Mouse (Mus musculus): ENCODE data around the gene Eri3. TPM values are rescaled to one million over a fixed set of nuclear protein-coding genes. Genes with fewer than 3 reads are reported as not detected.

Eri3 gene
- total and polyA plus RNA-seq, 3 experiments: 82.0 to 90.4 (median 82.2) TPM

DNA sequence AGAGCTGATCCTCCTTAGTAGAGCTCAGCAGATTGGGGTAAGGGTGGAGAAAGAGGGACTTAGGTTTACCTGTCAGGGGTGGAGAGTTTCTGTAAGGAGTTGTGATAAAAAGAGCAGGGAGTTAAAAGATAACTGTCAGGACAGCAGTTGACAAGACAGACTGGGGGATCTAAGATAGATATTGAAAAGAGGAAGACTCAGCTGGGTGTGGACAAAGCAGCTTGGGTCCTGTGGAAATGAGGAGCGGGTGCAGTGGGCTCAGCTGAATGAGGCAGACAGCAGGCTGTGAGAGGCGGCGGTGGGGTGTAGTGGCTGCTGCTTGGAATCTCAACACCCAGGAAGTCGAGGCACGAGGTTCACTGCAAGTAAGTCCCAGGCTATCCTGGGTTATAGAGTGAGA lies 72.1 kb downstream of the Eri3 start:
- WGBS: 86% methylated on average over 5 of the region's 5 CpGs
- intact Hi-C loops (cut with DNase I): no loop called here
- no peak for DNase-seq

DNA sequence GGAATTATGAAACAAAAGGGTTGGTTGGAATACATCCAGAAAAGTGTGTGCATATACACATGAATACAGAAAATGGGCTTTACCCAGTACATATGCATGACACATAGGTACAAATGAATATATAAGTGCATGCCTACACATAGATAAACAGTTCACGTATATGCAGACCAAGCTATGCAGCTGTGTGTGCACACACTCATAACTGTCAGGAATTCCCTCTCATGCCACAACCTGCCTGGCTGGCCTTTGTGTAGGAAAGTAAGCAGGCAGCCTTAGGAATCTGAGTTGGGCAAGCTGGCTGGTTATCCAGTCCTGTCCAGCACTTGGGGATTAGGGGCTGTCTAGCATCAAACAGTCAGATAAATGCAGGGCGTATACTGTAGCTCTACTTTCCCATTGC lies 72.9 kb downstream of the Eri3 start:
- intact Hi-C loops (cut with DNase I): no loop called here
- Histone ChIP-seq H3K4me3 (no peak overlapping the region), H3K9ac (ENCODE audit: low read depth, low read length) (no peak overlapping the region), H3K4me1 (ENCODE audit: control insufficient read depth, insufficient read depth, low read length) (no peaks in the 10 kb centered on the region), H3K27ac (no peak overlapping the region), H3K79me2 (replicated peaks; ENCODE audit: control insufficient read depth, insufficient read depth, low read length) (no peaks in the 10 kb centered on the region), H3K27me3 (ENCODE audit: control insufficient read depth, insufficient read depth, low read length) (no peaks in the 10 kb centered on the region), H3K36me3 (ENCODE audit: control insufficient read depth, insufficient read depth, low read length) (no peaks in the 10 kb centered on the region)
- DNase-seq: no peak
- TF ChIP-seq CTCF (IDR thresholded peaks at IDR 0.05) (no peak), EP300 (IDR thresholded peaks at IDR 0.05; ENCODE audit: insufficient read depth, low read depth, low read length) (no peak), POLR2A (IDR thresholded peaks at IDR 0.05; ENCODE audit: insufficient read depth, low read depth, low read length) (no peak)
- 97% methylated on average over 2 of the region's 2 CpGs for WGBS

More for the DNA sequence above, 72.1 kb downstream of the Eri3 start:
- Histone ChIP-seq H3K79me2 (replicated peaks; ENCODE audit: control insufficient read depth, insufficient read depth, low read length) (no peaks in the 10 kb centered on the region), H3K9ac (ENCODE audit: low read depth, low read length) (no peak overlapping the region), H3K4me1 (ENCODE audit: control insufficient read depth, insufficient read depth, low read length) (no peaks in the 10 kb centered on the region), H3K4me3 (no peak overlapping the region), H3K27me3 (ENCODE audit: control insufficient read depth, insufficient read depth, low read length) (no peaks in the 10 kb centered on the region), H3K27ac (no peak overlapping the region), H3K36me3 (ENCODE audit: control insufficient read depth, insufficient read depth, low read length) (no peaks in the 10 kb centered on the region)
- TF ChIP-seq POLR2A (IDR thresholded peaks at IDR 0.05; ENCODE audit: insufficient read depth, low read depth, low read length): no peak
- no peak for TF ChIP-seq EP300 (IDR thresholded peaks at IDR 0.05; ENCODE audit: insufficient read depth, low read depth, low read length)

- H3K27me3 ChIP-seq (ENCODE audit: control insufficient read depth, insufficient read depth, low read length): no peaks in the 10 kb centered on the region
- H3K4me3 ChIP-seq: no peak overlapping the region
- H3K4me1 ChIP-seq (ENCODE audit: control insufficient read depth, insufficient read depth, low read length): no peaks in the 10 kb centered on the region
- H3K27ac ChIP-seq: no peak overlapping the region
- 83% methylated on average over 5 of the region's 5 CpGs for WGBS
- no peak overlapping the region for H3K9ac ChIP-seq (ENCODE audit: low read depth, low read length)
- H3K36me3 ChIP-seq (ENCODE audit: control insufficient read depth, insufficient read depth, low read length): no peaks in the 10 kb centered on the region
- intact Hi-C loops (cut with DNase I): no loop called here
- no peak for DNase-seq
- no peaks in the 10 kb centered on the region for H3K79me2 ChIP-seq (replicated peaks; ENCODE audit: control insufficient read depth, insufficient read depth, low read length)
- TF ChIP-seq POLR2A (IDR thresholded peaks at IDR 0.05; ENCODE audit: insufficient read depth, low read depth, low read length) (no peak), CTCF (IDR thresholded peaks at IDR 0.05) (no peak), EP300 (IDR thresholded peaks at IDR 0.05; ENCODE audit: insufficient read depth, low read depth, low read length) (no peak)
Measured at GRCm38 (mm10) chr4:117624660-117625059, 74.5 kb downstream of the Eri3 start.

DNA sequence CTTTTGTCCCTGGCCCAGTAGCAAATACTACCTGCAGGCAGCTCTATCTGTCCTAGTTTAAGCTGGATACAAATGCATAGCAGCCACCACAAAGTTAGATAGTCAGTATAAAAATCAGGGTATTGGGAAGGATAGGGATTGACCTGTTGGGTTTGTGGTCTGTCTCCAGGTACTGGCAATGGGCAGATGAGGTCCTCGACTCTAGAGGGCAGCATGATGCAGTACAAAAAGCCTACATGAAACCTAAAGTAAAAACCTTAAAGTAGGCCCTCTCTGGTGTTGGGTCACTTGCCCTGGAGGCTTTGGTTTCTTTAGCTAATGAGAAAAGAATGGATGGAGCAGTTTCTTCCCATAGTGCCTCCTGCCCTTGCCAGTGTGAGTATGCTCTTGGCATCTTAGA lies 78.3 kb downstream of the Eri3 start:
- no peaks in the 10 kb centered on the region for H3K79me2 ChIP-seq (replicated peaks; ENCODE audit: control insufficient read depth, insufficient read depth, low read length)
- intact Hi-C loops (cut with DNase I): no loop called here
- no peaks in the 10 kb centered on the region for H3K27me3 ChIP-seq (ENCODE audit: control insufficient read depth, insufficient read depth, low read length)
- H3K27ac ChIP-seq: no peak overlapping the region
- DNase-seq: no peak
- TF ChIP-seq EP300 (IDR thresholded peaks at IDR 0.05; ENCODE audit: insufficient read depth, low read depth, low read length) (no peak), CTCF (IDR thresholded peaks at IDR 0.05) (peak; percentile 36)
- WGBS: 68% methylated on average over 1 of the region's 1 CpGs
- H3K36me3 ChIP-seq (ENCODE audit: control insufficient read depth, insufficient read depth, low read length): no peaks in the 10 kb centered on the region
- H3K4me1 ChIP-seq (ENCODE audit: control insufficient read depth, insufficient read depth, low read length): no peaks in the 10 kb centered on the region
- no peak overlapping the region for H3K9ac ChIP-seq (ENCODE audit: low read depth, low read length)
- no peak overlapping the region for H3K4me3 ChIP-seq

GRCm38 (mm10) chr4:117630053-117630670 lies 80.0 kb downstream of the Eri3 start:
- Histone ChIP-seq H3K27ac (no peak overlapping the region), H3K4me3 (no peak overlapping the region), H3K27me3 (ENCODE audit: control insufficient read depth, insufficient read depth, low read length) (no peaks in the 10 kb centered on the region), H3K4me1 (ENCODE audit: control insufficient read depth, insufficient read depth, low read length) (no peaks in the 10 kb centered on the region), H3K36me3 (ENCODE audit: control insufficient read depth, insufficient read depth, low read length) (no peaks in the 10 kb centered on the region), H3K79me2 (replicated peaks; ENCODE audit: control insufficient read depth, insufficient read depth, low read length) (no peaks in the 10 kb centered on the region), H3K9ac (ENCODE audit: low read depth, low read length) (no peak overlapping the region)
- WGBS: 79% methylated on average over 6 of the region's 6 CpGs
- intact Hi-C loops (cut with DNase I): no loop called here
- DNase-seq: no peak
- TF ChIP-seq EP300 (IDR thresholded peaks at IDR 0.05; ENCODE audit: insufficient read depth, low read depth, low read length) (no peak), CTCF (IDR thresholded peaks at IDR 0.05) (no peak), POLR2A (IDR thresholded peaks at IDR 0.05; ENCODE audit: insufficient read depth, low read depth, low read length) (no peak)

DNA sequence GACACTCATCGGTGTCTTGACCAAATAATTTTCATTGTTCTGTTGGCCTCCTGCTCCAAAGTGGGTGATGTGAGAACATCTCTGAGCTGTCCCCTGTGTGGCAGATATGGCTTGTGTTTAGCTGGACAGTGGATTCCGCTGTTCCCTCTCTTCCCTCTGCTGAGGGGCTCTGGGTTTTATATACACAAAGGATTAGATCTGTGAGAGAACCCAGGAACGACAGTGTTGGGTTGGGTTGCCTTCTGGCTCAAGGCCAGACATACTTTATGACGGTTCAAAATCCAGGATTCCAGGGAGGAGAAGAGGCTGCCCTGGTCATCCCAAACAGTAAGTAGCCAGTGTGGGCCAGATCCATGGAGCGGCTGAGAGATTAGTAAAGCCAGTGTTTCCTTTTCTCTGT lies 83.4 kb downstream of the Eri3 start:
- 75% methylated on average over 5 of the region's 5 CpGs for WGBS
- H3K27me3 ChIP-seq (ENCODE audit: control insufficient read depth, insufficient read depth, low read length): no peaks in the 10 kb centered on the region
- intact Hi-C loops (cut with DNase I): no loop called here
- H3K9ac ChIP-seq (ENCODE audit: low read depth, low read length): no peak overlapping the region
- no peaks in the 10 kb centered on the region for H3K4me1 ChIP-seq (ENCODE audit: control insufficient read depth, insufficient read depth, low read length)
- no peak for TF ChIP-seq POLR2A (IDR thresholded peaks at IDR 0.05; ENCODE audit: insufficient read depth, low read depth, low read length)
- TF ChIP-seq CTCF (IDR thresholded peaks at IDR 0.05): no peak
- no peak for TF ChIP-seq EP300 (IDR thresholded peaks at IDR 0.05; ENCODE audit: insufficient read depth, low read depth, low read length)
- H3K27ac ChIP-seq: no peak overlapping the region
- H3K36me3 ChIP-seq (ENCODE audit: control insufficient read depth, insufficient read depth, low read length): no peaks in the 10 kb centered on the region
- DNase-seq: no peak
- no peaks in the 10 kb centered on the region for H3K79me2 ChIP-seq (replicated peaks; ENCODE audit: control insufficient read depth, insufficient read depth, low read length)
- H3K4me3 ChIP-seq: no peak overlapping the region

Measured in heart, adult 2 months (tissue).